Mouse (Mus musculus) limb, embryonic 15.5 days (tissue): ENCODE data around the gene Pcp4. TPM values are rescaled to one million over a fixed set of nuclear protein-coding genes. Genes with fewer than 3 reads are reported as not detected.

Experiments
- ATAC-seq: fragments of 200-750 bp; cut with Nextera tagmentation; 2 replicates; pipeline ENCODE4 v1.8.0; 2017; ENCODE audit warnings: low read depth, moderate TSS enrichment; ENCODE audit not compliant: insufficient number of reproducible peaks, low FRiP score, low TSS enrichment
- H3K27ac ChIP-seq: fragments of 300-500 bp; sonication (generic); 2 replicates; pipeline ENCODE4 v1.5.1; 2015; ENCODE audit warnings: moderate library complexity, mild to moderate bottlenecking, inconsistent platforms
- H3K27me3 ChIP-seq: fragments of 300-500 bp; sonication (generic); 2 replicates; pipeline ENCODE4 v1.6.1; 2015; ENCODE audit warnings: inconsistent platforms
- H3K36me3 ChIP-seq: fragments of 300-500 bp; sonication (generic); 2 replicates; pipeline ENCODE4 v1.6.1; 2015; ENCODE audit warnings: inconsistent platforms
- H3K4me1 ChIP-seq: fragments of 300-500 bp; sonication (generic); 2 replicates; pipeline ENCODE4 v1.6.1; 2015; ENCODE audit warnings: inconsistent platforms
- H3K4me2 ChIP-seq: fragments of 300-500 bp; sonication (generic); 2 replicates; pipeline ENCODE4 v1.6.1; 2015; ENCODE audit warnings: mild to moderate bottlenecking, inconsistent platforms
- H3K4me3 ChIP-seq: fragments of 300-500 bp; sonication (generic); 2 replicates; pipeline ENCODE4 v1.5.1; 2015; ENCODE audit warnings: mild to moderate bottlenecking, inconsistent platforms
- H3K9ac ChIP-seq: fragments of 300-500 bp; sonication (generic); 2 replicates; pipeline ENCODE4 v1.6.1; 2015; ENCODE audit warnings: inconsistent platforms
- H3K9me3 ChIP-seq: fragments of 300-500 bp; sonication (generic); 2 replicates; pipeline ENCODE4 v1.6.1; 2016; ENCODE audit warnings: inconsistent platforms
- whole genome bisulfite sequencing: fragments of 180-500 bp; shearing (Covaris S2); methylation state at CpG from one replicate; pipeline ENCODE4 v1.1.7; 2015; 5-methylcytosine and 5-hydroxymethylcytosine counted together
- polyA plus RNA-seq: library from polyadenylated mRNA; unstranded; fragments of >200 nt; fragmentation: Nextera tagmentation; extraction: Ambion mirVana; gene quantifications from 2 replicates; pipeline ENCODE4 v1.2.1, GENCODE M21; 2015

The Pcp4 gene
- polyA plus RNA-seq, 1 experiment from 2014 or later, result 10.8 TPM

DNA sequence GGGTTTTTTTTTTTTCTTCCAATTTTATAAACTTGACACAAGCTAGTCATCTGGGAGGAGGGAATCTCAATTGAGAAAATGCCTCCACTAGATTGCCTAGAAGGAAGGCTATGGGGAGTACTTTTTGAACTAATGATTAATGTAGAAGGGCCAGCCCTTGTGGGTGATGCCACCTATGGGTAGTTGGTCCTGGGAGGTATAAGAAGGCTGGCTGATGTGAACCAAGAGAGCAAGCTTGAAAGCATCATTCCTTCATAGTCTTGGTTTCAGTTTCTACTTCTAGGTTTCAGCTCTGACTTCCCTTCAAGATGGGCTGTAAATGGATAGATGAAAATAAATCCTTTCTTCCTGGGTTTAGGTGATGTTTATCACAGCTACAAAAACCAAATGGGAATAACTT lies 13.3 kb upstream of the Pcp4 start:
- 0 out of 2 replicates have a peak, but pooled peaks cover 4% of the 10 kb centered on the region for H3K4me1 ChIP-seq
- no peak overlapping the region for H3K4me3 ChIP-seq
- no peaks in the 10 kb centered on the region for H3K36me3 ChIP-seq
- no peaks in the 10 kb centered on the region for H3K27me3 ChIP-seq
- H3K9ac ChIP-seq, result no peak overlapping the region
- no peak overlapping the region for H3K27ac ChIP-seq
- H3K4me2 ChIP-seq, result no peak overlapping the region
- ATAC-seq, result no peak
- no peaks in the 10 kb centered on the region for H3K9me3 ChIP-seq

GRCm38 (mm10) chr16:96457612-96458011 lies 9.8 kb upstream of the Pcp4 start:
- Histone ChIP-seq H3K4me3 (no peak overlapping the region), H3K27ac (no peak overlapping the region), H3K4me1 (0 out of 2 replicates have a peak, but pooled peaks cover under 1% of the 10 kb centered on the region), H3K27me3 (no peaks in the 10 kb centered on the region; the same call in 1 of the 2 replicates), H3K4me2 (no peak overlapping the region), H3K36me3 (no peaks in the 10 kb centered on the region), H3K9me3 (no peaks in the 10 kb centered on the region), H3K9ac (no peak overlapping the region)
- 66% methylated on average over 5 of the region's 5 CpGs for WGBS
- no peak for ATAC-seq

- Histone ChIP-seq H3K4me1 (no peaks in the 10 kb centered on the region), H3K9ac (no peak overlapping the region), H3K4me2 (no peak overlapping the region), H3K9me3 (no peaks in the 10 kb centered on the region), H3K36me3 (no peaks in the 10 kb centered on the region), H3K4me3 (no peak overlapping the region), H3K27me3 (no peaks in the 10 kb centered on the region; the same call in 1 of the 2 replicates), H3K27ac (no peak overlapping the region)
- no peak for ATAC-seq
- WGBS, result 80% methylated on average over 2 of the region's 2 CpGs
Measured at GRCm38 (mm10) chr16:96459356-96459755, 8.1 kb upstream of the Pcp4 start.

GRCm38 (mm10) chr16:96460788-96461187 lies 6.6 kb upstream of the Pcp4 start:
- no peak overlapping the region for H3K27ac ChIP-seq
- ATAC-seq, result no peak
- H3K36me3 ChIP-seq, result no peaks in the 10 kb centered on the region
- peaks cover 7% of the 10 kb centered on the region; the same call in 1 of the 2 replicates for H3K27me3 ChIP-seq
- H3K4me2 ChIP-seq, result no peak overlapping the region
- no peak overlapping the region for H3K9ac ChIP-seq
- no peaks in the 10 kb centered on the region for H3K9me3 ChIP-seq
- no peaks in the 10 kb centered on the region for H3K4me1 ChIP-seq
- no peak overlapping the region for H3K4me3 ChIP-seq
- WGBS, result 40% methylated on average over 3 of the region's 3 CpGs

- no peak overlapping the region for H3K27ac ChIP-seq
- H3K9ac ChIP-seq, result no peak overlapping the region
- peaks cover 9% of the 10 kb centered on the region; the same call in 1 of the 2 replicates for H3K4me1 ChIP-seq
- ATAC-seq, result no peak
- 66% methylated on average over 4 of the region's 4 CpGs for WGBS
- no peak overlapping the region for H3K4me3 ChIP-seq
- peaks cover 18% of the 10 kb centered on the region; the same call in 1 of the 2 replicates for H3K27me3 ChIP-seq
- no peaks in the 10 kb centered on the region for H3K36me3 ChIP-seq
- no peak overlapping the region for H3K4me2 ChIP-seq
- no peaks in the 10 kb centered on the region for H3K9me3 ChIP-seq
Measured at GRCm38 (mm10) chr16:96468011-96468410, 605 bp downstream of the Pcp4 start.

GRCm38 (mm10) chr16:96468698-96469097 lies 1.3 kb downstream of the Pcp4 start:
- H3K4me1 ChIP-seq, result peaks cover 9% of the 10 kb centered on the region; the same call in 1 of the 2 replicates
- no peak for ATAC-seq

GRCm38 (mm10) chr16:96469640-96470039 lies 2.2 kb downstream of the Pcp4 start:
- H3K36me3 ChIP-seq, result no peaks in the 10 kb centered on the region
- H3K27ac ChIP-seq, result no peak overlapping the region
- peaks cover 18% of the 10 kb centered on the region; the same call in 1 of the 2 replicates for H3K27me3 ChIP-seq
- no peak overlapping the region for H3K9ac ChIP-seq
- no peak overlapping the region for H3K4me2 ChIP-seq
- 43% methylated on average over 4 of the region's 4 CpGs for WGBS
- no peaks in the 10 kb centered on the region for H3K9me3 ChIP-seq
- no peak overlapping the region for H3K4me3 ChIP-seq
- H3K4me1 ChIP-seq, result peaks cover 9% of the 10 kb centered on the region; the same call in 1 of the 2 replicates
- no peak for ATAC-seq

More at GRCm38 (mm10) chr16:96468698-96469097, 1.3 kb downstream of the Pcp4 start:
- Histone ChIP-seq H3K4me2 (no peak overlapping the region), H3K27ac (no peak overlapping the region), H3K36me3 (no peaks in the 10 kb centered on the region), H3K9me3 (no peaks in the 10 kb centered on the region), H3K27me3 (peaks cover 18% of the 10 kb centered on the region; the same call in 1 of the 2 replicates), H3K9ac (no peak overlapping the region), H3K4me3 (no peak overlapping the region)
- WGBS, result 78% methylated on average over 4 of the region's 4 CpGs

GRCm38 (mm10) chr16:96472361-96472760 lies 5.0 kb downstream of the Pcp4 start:
- H3K4me3 ChIP-seq, result no peak overlapping the region
- no peak for ATAC-seq
- no peak overlapping the region for H3K4me2 ChIP-seq
- H3K9ac ChIP-seq, result no peak overlapping the region
- no peaks in the 10 kb centered on the region for H3K9me3 ChIP-seq
- no peaks in the 10 kb centered on the region for H3K36me3 ChIP-seq
- peaks cover 9% of the 10 kb centered on the region; the same call in 1 of the 2 replicates for H3K4me1 ChIP-seq
- H3K27ac ChIP-seq, result no peak overlapping the region
- 21% methylated on average over 5 of the region's 5 CpGs for WGBS
- peaks cover 6% of the 10 kb centered on the region; the same call in 1 of the 2 replicates for H3K27me3 ChIP-seq

DNA sequence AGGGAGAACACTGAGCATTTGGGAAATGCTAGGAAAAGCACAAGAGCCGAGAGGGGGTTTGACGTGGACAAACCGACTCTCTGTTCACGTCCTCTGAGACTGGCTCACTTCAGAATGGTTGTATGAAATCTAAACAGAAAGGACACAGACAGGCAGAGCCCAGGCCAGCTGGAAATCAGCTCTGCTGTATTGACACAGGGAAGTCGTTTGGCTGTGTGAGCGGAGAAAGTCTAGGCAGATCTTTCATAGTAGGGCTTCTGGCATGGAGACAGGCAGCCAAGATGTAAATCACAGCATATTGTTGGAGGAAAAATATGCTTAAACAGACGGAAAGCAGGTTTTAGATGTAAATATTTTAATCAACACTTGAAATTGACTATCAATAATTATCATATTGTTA lies 5.4 kb downstream of the Pcp4 start:
- Histone ChIP-seq H3K4me2 (no peak overlapping the region), H3K9me3 (no peaks in the 10 kb centered on the region), H3K9ac (no peak overlapping the region), H3K4me1 (peaks cover 9% of the 10 kb centered on the region; the same call in 1 of the 2 replicates), H3K27ac (no peak overlapping the region), H3K4me3 (no peak overlapping the region), H3K36me3 (no peaks in the 10 kb centered on the region), H3K27me3 (peaks cover 6% of the 10 kb centered on the region; the same call in 1 of the 2 replicates)
- no peak for ATAC-seq
- 46% methylated on average over 7 of the region's 7 CpGs for WGBS

DNA sequence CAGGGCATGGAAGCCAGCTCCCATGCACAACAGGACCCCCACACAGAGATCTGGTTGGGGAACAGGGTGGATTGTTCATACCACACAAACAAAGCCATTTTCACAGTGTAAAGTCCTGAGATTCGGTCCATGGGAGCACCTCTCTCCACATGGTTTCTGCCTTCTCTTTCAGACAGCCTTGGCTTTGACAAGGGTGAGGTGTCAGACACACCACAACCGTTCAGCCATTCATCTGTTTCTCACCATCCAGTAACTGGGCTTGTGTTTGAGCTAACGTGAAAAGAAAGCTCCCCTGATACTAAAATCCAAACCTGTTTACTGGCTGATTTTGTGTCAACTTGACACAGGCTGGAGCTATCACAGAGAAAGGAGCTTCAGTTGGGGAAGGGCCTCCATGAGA lies 6.8 kb downstream of the Pcp4 start:
- peaks cover 4% of the 10 kb centered on the region; the same call in 1 of the 2 replicates for H3K4me1 ChIP-seq
- no peaks in the 10 kb centered on the region for H3K36me3 ChIP-seq
- H3K9me3 ChIP-seq, result no peaks in the 10 kb centered on the region
- no peak overlapping the region for H3K4me2 ChIP-seq
- 66% methylated on average over 3 of the region's 3 CpGs for WGBS
- no peak overlapping the region for H3K9ac ChIP-seq
- no peak for ATAC-seq
- H3K4me3 ChIP-seq, result no peak overlapping the region
- no peak overlapping the region for H3K27ac ChIP-seq
- peaks cover 2% of the 10 kb centered on the region; the same call in 1 of the 2 replicates for H3K27me3 ChIP-seq

DNA sequence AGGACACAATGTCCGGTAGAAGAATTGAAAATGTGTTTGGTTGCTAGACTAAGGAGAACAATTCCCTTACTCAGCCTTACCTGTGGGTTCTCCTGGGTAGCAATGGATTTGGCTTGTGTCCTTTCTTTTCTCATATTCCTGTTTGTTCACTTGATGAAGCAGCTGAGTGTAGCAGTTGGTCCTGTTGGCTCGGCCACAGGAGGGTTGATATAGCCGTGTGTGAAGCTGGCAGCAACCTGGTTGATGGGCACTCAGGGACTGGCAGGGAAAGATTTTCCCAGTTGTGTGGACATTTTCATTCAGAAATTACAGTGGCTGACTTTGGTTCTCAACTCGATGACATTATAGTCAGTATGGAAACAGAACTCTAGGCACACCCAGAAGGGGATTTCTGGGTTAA lies 14.4 kb downstream of the Pcp4 start:
- H3K4me2 ChIP-seq, result no peak overlapping the region
- no peak for ATAC-seq
- H3K27me3 ChIP-seq, result no peaks in the 10 kb centered on the region

DNA sequence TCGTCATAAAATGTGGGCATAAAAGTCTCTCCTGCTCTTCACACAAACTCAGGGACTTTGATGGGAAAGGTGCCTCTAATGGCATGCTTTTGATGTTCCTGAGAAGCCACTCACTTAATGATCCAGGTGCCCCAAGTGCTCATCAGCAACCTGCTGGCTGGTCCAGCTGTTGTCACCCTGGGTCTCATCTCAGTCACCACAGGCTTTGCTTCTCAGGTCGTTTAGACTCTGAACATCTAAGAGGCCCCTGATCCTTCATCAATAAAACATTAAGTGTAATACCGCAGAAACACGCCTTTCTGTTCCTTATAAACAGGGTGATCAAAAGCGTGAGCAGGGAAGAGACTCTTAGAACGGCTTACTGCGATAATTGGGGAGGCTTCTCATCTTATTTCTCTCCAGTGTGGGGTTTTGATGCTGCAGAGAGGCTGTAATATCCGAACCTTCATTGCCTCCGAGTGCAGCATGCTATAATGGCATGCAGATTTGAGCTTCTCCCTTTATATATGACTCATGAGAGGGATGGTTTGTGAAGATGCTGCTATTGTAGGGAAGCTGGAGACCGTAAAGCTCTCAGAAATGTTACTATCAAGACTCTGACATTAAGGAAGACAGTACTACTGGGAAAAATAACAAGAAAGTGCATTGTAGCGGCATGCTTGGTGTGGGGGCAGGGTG lies 19.7 kb downstream of the Pcp4 start:
- no peak for ATAC-seq
- no peaks in the 10 kb centered on the region for H3K4me1 ChIP-seq
- H3K9ac ChIP-seq, result no peak overlapping the region
- no peaks in the 10 kb centered on the region for H3K36me3 ChIP-seq
- H3K9me3 ChIP-seq, result no peaks in the 10 kb centered on the region
- WGBS, result 58% methylated on average over 11 of the region's 11 CpGs
- no peak overlapping the region for H3K4me2 ChIP-seq
- H3K27ac ChIP-seq, result no peak overlapping the region
- no peaks in the 10 kb centered on the region for H3K27me3 ChIP-seq
- no peak overlapping the region for H3K4me3 ChIP-seq

More for the DNA sequence above, 14.4 kb downstream of the Pcp4 start:
- Histone ChIP-seq H3K9me3 (no peaks in the 10 kb centered on the region), H3K4me3 (no peak overlapping the region), H3K4me1 (no peaks in the 10 kb centered on the region), H3K9ac (no peak overlapping the region), H3K27ac (no peak overlapping the region), H3K36me3 (no peaks in the 10 kb centered on the region)
- 89% methylated on average over 4 of the region's 4 CpGs for WGBS
